Mouse (Mus musculus) layer of hippocampus, adult 2 months (tissue): ENCODE measurements at regions not wholly inside any gene's neighbourhood (a gene's known extent, or its start where the extent isn't known, plus 50 kb on each side); places are given as distances from the start of the nearest gene placed in this dataset.

ENCODE experiments used
- DNase-seq, 2 experiments: peaks; one replicate each; pipeline ENCODE4 v3.0.0; 2022; ENCODE audit warnings: low spot score in 2 of 2
- H3K27ac ChIP-seq: fragments of 200-600 bp; 2 replicates; pipeline ENCODE4 v1.8.1; 2022
- H3K4me3 ChIP-seq: fragments of 200-600 bp; 2 replicates; pipeline ENCODE4 v1.8.1; 2022; ENCODE audit warnings: mild to moderate bottlenecking
- CTCF ChIP-seq: fragments of 200-600 bp; conservative IDR thresholded peaks from 2 replicates; pipeline ENCODE4 v1.8.1; 2022; ENCODE audit warnings: antibody characterized with exemption, mild to moderate bottlenecking, moderate library complexity

DNA sequence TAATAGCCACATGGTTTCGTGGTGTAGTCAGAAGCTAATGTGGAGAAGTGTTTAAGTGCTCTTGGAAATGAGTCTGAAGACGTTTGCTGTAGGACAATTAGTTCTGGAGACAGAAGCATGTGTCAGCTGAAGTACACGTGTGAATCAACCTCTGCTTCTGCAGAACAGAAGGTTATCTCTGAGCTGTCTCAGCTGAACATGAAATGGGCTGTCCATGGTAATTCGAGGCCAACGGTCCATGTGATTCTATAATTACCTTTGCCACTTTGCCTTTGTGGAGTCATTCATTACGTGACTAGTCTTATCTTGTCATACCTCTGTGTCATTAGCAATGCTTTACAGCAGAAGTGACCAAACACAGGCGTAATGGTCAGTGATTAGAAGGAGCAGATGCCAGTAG lies 295.6 kb upstream of the Veph1 start:
- H3K4me3 ChIP-seq: no peak overlapping the region
- no peak for TF ChIP-seq CTCF
- no peak for DNase-seq
- no peak overlapping the region for H3K27ac ChIP-seq

DNA sequence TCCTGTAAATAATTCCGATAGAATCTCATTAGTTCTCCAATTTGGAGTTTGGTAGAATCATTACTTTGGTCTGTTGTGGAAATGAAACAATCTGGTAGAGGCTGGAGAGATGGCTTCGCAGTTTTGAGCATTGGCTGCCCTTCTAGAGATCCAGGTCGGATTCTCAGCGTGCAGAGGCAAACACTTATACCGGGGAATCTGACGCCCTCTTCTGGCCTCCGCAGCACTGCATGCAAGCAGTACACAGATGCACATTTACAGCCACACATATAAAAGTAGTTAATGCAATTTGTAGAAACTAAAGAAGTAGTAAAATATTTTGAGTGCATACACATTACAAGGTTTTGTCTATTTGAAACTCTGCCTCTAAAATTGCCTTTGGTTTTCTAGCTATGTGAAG lies 294.1 kb upstream of the Veph1 start:
- H3K27ac ChIP-seq: no peak overlapping the region
- DNase-seq: no peak
- TF ChIP-seq CTCF: peak; percentile 21
- no peak overlapping the region for H3K4me3 ChIP-seq

DNA sequence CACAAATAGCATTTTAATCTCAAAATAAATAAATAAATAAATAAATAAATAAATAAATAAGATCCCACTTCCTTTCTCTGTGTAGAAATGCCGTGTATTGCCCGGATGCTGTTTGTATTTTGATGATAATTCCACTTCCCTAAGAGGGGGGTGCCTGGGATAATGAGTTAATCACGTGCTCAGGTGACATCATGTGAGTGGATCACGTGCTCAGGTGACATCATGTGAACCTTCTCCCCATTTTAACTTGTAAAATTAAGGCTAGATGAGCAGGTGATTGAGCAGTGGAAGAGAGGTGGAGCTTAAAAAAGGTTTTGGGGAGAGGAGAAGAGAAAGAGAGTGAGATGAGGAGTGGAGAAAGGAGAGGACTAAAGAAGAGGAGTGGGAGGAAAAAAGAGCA lies 292.8 kb upstream of the Veph1 start:
- no peak for TF ChIP-seq CTCF
- DNase-seq: no peak
- H3K4me3 ChIP-seq: no peak overlapping the region
- no peak overlapping the region for H3K27ac ChIP-seq

DNA sequence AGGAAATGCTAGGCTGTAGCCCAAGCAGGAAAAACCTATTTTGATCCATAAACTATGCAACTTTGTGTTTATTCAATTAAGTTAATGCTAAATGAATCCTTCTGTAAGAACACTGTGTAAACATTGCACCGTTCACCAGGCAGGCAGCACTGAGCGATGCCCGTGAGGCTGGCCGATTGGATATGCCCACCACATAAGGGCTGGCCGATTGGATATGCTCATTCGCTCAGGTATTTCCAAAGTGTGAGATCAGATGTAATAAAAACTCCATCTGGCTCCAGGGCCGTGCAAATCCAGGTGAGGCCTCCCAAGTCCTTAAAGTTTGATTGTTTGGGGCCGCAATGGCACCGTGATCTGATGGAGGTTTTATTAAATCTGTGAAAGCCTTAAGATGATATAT lies 288.2 kb upstream of the Veph1 start:
- H3K4me3 ChIP-seq: no peak overlapping the region
- TF ChIP-seq CTCF: no peak
- no peak overlapping the region for H3K27ac ChIP-seq
- no peak for DNase-seq

DNA sequence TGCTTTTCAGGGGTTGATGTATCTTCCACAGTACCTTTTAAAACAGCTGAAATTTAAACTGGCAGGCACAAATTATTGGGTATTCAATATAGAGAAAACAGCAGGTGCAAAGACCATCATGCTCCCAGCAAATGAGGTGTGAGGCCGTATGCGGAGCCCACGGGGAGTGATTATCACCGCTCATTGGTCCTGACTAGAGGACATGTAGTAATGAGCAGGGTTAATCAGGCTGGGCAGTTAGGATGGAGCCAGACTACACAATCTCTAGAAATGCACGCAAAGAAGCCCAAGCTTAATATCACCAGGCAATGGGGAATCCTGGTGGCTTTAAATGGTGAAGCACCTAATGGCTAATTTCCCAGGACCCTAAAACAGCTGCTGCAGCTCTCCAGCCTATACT lies 287.5 kb upstream of the Veph1 start:
- DNase-seq: no peak
- no peak overlapping the region for H3K4me3 ChIP-seq
- TF ChIP-seq CTCF: no peak
- H3K27ac ChIP-seq: no peak overlapping the region

DNA sequence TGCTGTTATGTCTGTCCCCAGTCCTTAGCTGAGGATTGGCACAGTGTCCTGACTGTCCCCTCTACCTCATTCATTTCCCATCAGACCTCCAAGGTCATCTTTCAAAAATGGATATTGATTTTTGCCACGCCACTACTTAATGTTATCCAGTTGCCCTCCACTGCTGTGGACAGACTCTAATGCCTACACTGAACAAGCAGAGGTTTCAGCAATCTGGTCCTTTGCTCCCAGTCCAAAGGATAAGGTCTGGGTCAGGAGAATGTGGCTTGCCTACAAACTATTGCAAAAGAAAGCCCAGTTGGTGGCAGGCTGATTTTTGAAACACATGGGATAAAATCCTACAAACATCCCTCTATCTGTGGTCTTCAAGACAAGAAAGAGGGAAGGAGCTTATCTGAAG lies 280.0 kb upstream of the Veph1 start:
- Histone ChIP-seq H3K4me3 (no peak overlapping the region), H3K27ac (no peak overlapping the region)
- no peak for DNase-seq
- TF ChIP-seq CTCF: no peak

DNA sequence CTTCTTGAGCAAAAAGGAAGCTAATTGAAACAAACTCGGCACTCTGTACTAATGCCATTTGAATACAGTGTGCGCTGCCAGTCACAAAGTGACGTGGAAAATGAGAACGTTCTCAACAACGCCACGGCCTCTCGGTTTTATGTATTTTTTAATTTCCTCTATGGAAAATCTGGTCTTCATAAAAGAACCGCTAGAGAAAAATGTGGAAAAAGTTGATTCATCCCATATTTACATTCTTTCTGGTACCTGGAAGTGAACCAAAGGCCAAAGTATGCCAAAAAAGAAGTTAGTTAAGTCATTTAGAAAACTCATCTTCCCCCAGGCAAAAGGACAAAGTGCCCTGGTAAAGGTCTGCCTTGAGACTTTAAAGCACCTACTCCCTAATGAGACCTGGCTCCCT lies 277.7 kb upstream of the Veph1 start:
- no peak for DNase-seq
- Histone ChIP-seq H3K4me3 (no peak overlapping the region), H3K27ac (no peak overlapping the region)
- TF ChIP-seq CTCF: no peak

DNA sequence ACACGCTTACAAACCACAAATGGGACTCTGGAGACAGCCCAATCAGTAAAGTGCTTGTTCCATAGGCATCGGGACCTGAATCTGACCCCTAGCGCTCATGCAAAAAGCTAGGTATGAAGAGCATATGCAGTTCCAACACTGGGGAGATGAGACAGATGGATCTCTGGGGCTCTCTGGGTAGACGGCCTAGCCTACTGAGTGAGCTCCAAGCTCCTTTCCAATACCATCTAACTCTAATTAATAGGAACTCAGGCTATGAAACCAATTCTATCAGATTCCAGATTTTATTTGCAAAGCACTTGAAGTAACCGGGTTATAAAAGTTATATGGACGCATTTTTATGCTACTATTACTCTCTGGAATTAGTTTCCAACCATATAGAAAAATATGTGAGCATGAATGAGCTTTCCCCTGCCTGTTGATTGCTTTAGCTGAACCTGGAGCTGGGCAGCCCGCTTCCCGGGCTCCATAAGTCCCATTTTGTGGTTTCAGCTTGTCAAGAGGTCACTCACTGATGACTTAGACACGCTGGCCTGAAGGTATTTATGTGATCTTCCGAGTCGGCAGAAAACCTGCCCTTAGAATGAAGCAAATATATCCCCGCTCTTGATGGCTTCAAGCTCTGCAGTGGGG lies 276.4 kb upstream of the Veph1 start:
- no peak for DNase-seq
- no peak for TF ChIP-seq CTCF
- Histone ChIP-seq H3K4me3 (no peak overlapping the region), H3K27ac (no peak overlapping the region)

DNA sequence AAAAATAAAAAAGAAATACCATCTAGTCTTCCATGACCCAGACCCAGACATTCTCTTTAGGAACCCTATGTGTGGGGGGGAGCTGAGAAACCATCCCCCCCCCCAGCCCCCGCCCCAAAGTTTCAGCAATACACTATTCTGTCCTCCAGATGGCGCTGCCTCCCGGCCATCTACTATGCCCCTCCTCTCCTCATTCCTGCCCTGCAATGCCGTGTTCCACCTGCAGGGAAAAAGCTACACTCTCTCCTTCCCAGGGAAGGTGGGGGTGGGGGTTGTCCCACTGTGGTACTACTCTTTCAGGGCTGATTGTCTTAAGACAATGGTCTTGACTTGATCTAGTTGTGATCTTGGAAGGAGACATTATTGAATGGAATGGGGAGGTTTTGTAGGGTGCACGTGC lies 273.7 kb upstream of the Veph1 start:
- Histone ChIP-seq H3K27ac (no peak overlapping the region), H3K4me3 (no peak overlapping the region)
- peak; percentile 57 for TF ChIP-seq CTCF
- DNase-seq: no peak

DNA sequence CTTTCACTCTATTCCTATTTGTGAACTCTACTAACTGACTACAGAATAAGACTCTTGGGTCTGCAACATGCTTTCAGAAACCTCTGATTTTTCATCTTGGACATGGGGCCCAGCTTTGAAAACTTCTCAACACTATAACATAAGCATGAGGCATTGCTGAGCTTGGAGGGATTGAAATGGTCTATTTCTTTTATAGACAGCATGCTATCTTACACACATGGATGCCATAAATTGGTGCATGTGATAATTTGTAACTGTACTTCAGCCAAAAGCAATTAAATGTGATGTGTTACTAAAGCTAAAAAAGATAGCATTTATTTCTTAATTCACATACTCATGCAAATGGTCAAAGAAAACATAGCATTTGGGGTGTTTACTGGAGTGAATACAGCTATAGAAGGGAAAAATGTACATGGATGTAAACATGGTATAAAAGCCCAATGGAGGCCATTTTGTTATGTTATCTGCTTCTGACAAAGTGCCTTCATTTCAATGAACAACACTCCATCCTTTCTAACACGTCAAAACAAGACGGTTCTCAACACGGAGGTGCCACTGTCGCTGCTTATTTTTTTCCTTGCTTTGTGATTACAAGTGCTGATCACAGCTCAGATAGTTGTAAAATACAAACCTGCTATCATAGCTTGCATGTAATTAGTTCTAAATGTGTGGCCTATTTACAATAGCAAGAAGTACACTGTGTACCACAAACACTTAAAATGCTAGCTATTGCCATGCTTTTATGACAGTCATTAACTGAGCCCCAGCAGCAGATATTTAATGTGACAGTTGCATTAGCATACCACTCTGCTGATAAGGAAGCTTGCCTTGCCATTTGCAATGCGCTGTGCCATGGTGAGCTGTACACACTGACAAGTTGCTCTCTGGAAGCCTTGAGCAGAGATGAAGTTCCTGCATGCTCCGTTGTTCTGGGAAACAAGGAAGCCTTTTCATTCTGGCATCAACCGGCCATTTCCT lies 267.9 kb upstream of the Veph1 start:
- no peak overlapping the region for H3K27ac ChIP-seq
- TF ChIP-seq CTCF: no peak
- DNase-seq: no peak

DNA sequence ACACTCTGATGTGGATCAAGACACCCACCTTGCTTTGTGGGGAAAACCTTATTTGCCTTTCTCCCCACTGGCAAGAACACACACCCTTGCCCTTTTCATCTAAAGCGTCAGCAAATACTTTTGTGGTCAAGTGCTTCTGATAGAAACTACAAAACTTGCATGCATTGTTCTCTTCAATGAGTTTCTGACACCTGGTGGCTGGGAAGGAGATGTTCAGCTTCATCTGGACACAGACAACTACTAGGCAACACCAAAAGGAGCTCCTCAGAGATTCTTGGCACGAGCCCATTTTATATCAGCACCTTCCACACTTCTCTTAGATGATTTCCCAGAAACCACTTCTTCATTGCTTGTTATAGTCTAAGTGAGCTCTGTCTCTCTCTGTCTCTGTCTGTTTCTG lies 266.7 kb upstream of the Veph1 start:
- TF ChIP-seq CTCF: no peak
- DNase-seq: no peak
- H3K4me3 ChIP-seq: no peak overlapping the region
- H3K27ac ChIP-seq: no peak overlapping the region

More for the DNA sequence above, 267.9 kb upstream of the Veph1 start:
- H3K4me3 ChIP-seq: no peak overlapping the region

DNA sequence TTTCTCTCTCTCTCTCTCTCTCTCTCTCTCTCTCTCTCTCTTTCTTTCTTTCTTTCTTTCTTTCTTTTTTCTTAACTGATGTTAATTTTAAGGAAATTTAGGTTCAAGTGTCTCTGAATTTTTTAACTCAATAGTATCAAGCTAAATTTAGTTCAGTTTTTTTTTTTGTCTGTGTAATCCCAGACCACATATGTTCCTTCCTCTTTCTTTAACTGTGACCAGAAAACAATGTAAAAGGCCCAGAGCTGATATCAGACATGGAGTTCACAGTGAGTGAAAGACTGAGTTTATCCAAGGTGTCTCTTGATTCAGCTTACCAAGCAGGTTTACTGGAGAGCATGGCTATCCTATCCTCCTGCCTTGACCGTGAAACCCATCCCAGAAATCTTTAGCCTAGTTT lies 258.9 kb upstream of the Veph1 start:
- DNase-seq: no peak
- Histone ChIP-seq H3K27ac (no peak overlapping the region), H3K4me3 (no peak overlapping the region)
- no peak for TF ChIP-seq CTCF

DNA sequence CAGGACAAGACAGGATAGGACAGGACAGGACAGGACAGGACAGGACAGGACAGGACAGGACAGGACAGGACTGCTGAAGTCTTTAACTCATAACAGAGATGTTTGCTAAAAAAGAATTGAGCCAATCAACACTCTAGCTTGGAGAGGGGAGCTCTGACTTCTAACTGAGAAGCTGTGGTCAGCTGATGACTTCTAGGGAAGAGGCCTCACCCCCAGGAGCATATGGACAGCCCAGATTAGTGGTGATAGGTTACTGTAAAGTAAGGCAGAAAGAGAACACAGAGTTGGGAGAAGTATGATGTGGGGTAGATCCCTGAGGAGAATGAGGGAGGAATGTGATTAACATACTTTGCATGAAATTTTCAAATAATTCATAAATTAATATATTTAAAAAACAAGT lies 254.3 kb upstream of the Veph1 start:
- no peak for DNase-seq
- no peak for TF ChIP-seq CTCF

DNA sequence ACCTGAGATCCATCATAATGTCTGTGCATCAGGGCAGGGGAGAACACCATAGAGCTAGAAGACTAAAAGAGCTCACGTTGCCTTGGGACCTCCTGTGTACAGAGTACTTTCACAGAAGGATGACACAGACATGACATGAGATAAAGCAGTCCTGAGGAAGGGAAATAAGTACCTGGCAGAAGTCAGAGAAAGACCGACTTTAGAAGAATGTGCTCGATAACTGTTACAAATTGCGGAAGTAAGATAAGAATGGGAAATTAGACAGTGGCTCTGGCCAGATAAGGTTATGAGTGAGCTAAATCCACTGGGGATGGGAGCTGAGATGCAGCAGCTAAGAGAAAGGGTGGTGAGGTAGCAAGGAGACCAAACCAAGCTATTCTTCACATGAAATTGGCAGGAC lies 249.9 kb upstream of the Veph1 start:
- no peak overlapping the region for H3K4me3 ChIP-seq
- DNase-seq: no peak
- no peak for TF ChIP-seq CTCF

More for the DNA sequence above, 254.3 kb upstream of the Veph1 start:
- no peak overlapping the region for H3K27ac ChIP-seq
- no peak overlapping the region for H3K4me3 ChIP-seq

More for the DNA sequence above, 249.9 kb upstream of the Veph1 start:
- no peak overlapping the region for H3K27ac ChIP-seq
